Mouse (Mus musculus) layer of hippocampus, postnatal 25 days (tissue): ENCODE data around the gene Slc2a4. TPM values are rescaled to one million over a fixed set of nuclear protein-coding genes. Genes with fewer than 3 reads are reported as not detected.

ENCODE experiments used
- DNase-seq, 2 experiments: peaks; one replicate each; pipeline ENCODE4 v3.0.0; 2022; ENCODE audit warnings: mixed read lengths in 2 of 2, low spot score in 1 of 2; ENCODE audit errors: extremely low spot score in 1 of 2
- total RNA-seq, 2 experiments: library from RNA; stranded (reverse); gene quantifications; 2 replicates each; pipeline ENCODE4 v1.2.3; 2021

The Slc2a4 gene
- 1 to 10 TPM; 2.2 to 4.0 TPM for total RNA-seq

- peak in 1 of 2 experiments; percentile 51 for DNase-seq
Measured at GRCm38 (mm10) chr11:69948066-69948762, at the start of gene Slc2a4. Gene Slc2a4, minus strand, starts transcription at chr11:69948188.

GRCm38 (mm10) chr11:69997070-69997509 is 49.1 kb upstream of the Slc2a4 start:
- peak; percentile 61 to 69 for DNase-seq

GRCm38 (mm10) chr11:69996161-69997061 is 48.4 kb upstream of the Slc2a4 start:
- no peak for DNase-seq

GRCm38 (mm10) chr11:69995391-69995960 is 47.5 kb upstream of the Slc2a4 start, which contains the start of gene Phf23:
Gene Phf23, plus strand, starts transcription at chr11:69995777.
- peak; percentile 88 to 91 for DNase-seq

- no peak for DNase-seq
Measured at GRCm38 (mm10) chr11:69994401-69995090, 46.6 kb upstream of the Slc2a4 start.

- no peak for DNase-seq
Measured at GRCm38 (mm10) chr11:69992932-69993331, 44.9 kb upstream of the Slc2a4 start.

- DNase-seq, result no peak
Measured at GRCm38 (mm10) chr11:69992396-69992795, 44.4 kb upstream of the Slc2a4 start.

GRCm38 (mm10) chr11:69991711-69992110 is 43.7 kb upstream of the Slc2a4 start:
- DNase-seq, result no peak

GRCm38 (mm10) chr11:69990850-69991691 is 43.1 kb upstream of the Slc2a4 start, which contains the start of gene Gabarap:
Gene Gabarap, plus strand, starts transcription at chr11:69991143.
- peak; percentile 93 to 94 for DNase-seq

GRCm38 (mm10) chr11:69989949-69990348 is 42.0 kb upstream of the Slc2a4 start:
- no peak for DNase-seq

- no peak for DNase-seq
Measured at GRCm38 (mm10) chr11:69984431-69984830, 36.4 kb upstream of the Slc2a4 start.

GRCm38 (mm10) chr11:69983377-69983776 is 35.4 kb upstream of the Slc2a4 start:
- DNase-seq, result no peak

GRCm38 (mm10) chr11:69982877-69983276 is 34.9 kb upstream of the Slc2a4 start:
- no peak for DNase-seq

- no peak for DNase-seq
Measured at GRCm38 (mm10) chr11:69982225-69982624, 34.2 kb upstream of the Slc2a4 start, which contains the start of gene Elp5. Gene Elp5, minus strand, starts transcription at chr11:69982517.

GRCm38 (mm10) chr11:69981141-69981762 is 33.3 kb upstream of the Slc2a4 start, which contains the start of gene Ctdnep1:
Gene Ctdnep1, plus strand, starts transcription at chr11:69981156.
- DNase-seq, result peak in 1 of 2 experiments; percentile 56

GRCm38 (mm10) chr11:69980196-69981140 is 32.5 kb upstream of the Slc2a4 start:
- DNase-seq, result peak; percentile 98 to 100

GRCm38 (mm10) chr11:69979827-69980195 is 31.8 kb upstream of the Slc2a4 start:
- no peak for DNase-seq

- no peak for DNase-seq
Measured at GRCm38 (mm10) chr11:69976271-69976670, 28.3 kb upstream of the Slc2a4 start.
